Mouse (Mus musculus) megakaryocyte progenitor cell, adult 5-6 weeks (primary cell): ENCODE results near the gene Sbno1. TPM values are rescaled to one million over a fixed set of nuclear protein-coding genes. Genes with fewer than 3 reads are reported as not detected.
A peak's percentile ranks its signal among the peaks of the same experiment; 100 is the strongest.

Experiments
- ATAC-seq: replicated peaks from 2 replicates; pipeline ENCODE4 v1.8.0; 2016; ENCODE audit warnings: mild to moderate bottlenecking, moderate TSS enrichment, inconsistent platforms; ENCODE audit not compliant: poor library complexity
- total RNA-seq, 2 experiments: library from RNA; stranded (forward) in 1 of 2; stranded (reverse) in 1 of 2; fragments of 157-497, 149-512 nt in 1 of 2; fragments of 200-1000 nt in 1 of 2; gene quantifications; 2 replicates each; pipeline versions ENCODE4 v1.2.3 to v1.2.4; 2015 to 2017

Sbno1 gene
- total RNA-seq, 2 experiments from 2014 or later = 94.8 to 162 TPM

DNA sequence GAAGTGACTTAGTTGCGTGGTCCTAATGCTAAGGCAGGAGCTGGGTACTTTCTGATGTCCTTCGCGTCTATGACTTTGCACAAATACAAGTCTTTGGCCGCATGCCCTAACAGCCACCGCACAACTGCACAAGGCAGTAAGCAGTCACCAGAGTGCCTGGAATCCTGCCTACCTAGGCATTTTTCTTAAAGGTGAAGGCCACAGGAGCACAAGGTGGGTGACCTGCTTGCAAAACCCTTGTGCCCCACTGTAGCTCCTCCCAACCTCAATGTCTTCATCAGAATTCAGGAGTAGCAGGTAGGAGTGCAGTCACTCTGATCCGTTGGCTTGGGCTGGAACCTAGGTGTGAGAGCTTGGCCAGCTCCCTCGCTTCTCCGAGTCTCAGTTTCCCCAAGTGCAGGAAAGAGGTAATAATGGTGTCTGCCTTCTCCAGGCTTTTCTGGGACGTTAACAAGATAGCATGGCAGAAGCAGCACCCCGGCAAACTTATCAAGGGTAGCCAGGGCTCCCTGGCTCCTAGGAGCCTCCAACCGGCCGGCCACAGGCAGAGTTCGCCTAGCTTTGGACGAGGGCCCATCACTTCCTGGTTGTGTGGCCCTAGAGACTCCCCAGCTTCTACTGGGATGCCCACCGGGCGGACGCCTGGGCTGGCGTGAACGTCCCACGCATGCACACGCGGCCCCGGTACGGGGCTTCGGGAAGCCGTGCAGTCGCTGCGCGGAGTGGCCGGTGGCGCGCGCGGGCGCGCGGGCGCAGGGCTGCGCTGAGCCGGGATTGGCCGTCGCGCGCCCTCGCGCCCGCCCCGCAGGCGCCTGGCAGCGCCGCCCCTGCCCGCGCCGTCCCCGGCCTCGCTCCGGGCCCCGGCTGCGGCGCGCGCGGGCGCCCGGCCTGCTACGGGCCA, 19.1 kb upstream of the Sbno1 start:
- peak; percentile 36 for ATAC-seq

DNA sequence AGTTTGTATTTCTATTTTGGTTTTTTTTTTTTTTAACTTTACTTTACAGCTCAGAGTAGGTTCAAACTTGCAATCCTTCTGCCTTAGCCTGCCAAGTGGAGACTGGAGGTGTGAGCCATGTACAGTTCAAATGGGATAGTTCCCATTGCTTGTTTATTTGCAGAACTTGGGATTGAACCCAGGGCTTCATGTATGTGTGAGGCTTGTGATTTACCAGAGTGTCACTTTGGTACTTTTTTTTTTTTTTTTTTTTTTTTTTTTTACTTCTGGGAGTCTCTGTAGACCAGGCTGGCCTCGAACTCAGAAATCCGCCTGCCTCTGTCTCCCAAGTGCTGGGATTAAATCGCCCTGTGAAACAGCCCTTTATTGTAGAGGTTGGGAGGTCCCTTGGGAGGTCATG, 18.4 kb upstream of the Sbno1 start:
- no peak for ATAC-seq

DNA sequence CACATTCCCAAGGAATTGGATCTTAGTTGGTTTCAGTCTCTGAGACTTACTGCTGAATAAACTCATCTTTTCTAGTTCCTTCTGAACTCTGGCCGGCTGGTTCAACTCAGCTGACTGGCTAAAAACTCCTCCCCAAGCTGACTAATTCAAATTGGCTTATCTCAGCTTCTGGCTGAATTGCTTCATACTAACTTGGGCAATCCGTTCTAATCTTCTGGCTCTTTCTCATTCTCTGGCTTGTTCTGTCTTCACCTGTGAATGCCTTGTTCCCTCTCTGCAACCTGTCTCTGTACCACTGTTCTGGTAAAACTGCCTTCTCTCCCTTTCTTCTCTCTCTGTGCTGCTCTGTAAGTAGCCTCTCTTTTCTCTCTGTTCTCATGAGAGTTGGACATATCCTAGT, 16.8 kb upstream of the Sbno1 start:
- no peak for ATAC-seq

DNA sequence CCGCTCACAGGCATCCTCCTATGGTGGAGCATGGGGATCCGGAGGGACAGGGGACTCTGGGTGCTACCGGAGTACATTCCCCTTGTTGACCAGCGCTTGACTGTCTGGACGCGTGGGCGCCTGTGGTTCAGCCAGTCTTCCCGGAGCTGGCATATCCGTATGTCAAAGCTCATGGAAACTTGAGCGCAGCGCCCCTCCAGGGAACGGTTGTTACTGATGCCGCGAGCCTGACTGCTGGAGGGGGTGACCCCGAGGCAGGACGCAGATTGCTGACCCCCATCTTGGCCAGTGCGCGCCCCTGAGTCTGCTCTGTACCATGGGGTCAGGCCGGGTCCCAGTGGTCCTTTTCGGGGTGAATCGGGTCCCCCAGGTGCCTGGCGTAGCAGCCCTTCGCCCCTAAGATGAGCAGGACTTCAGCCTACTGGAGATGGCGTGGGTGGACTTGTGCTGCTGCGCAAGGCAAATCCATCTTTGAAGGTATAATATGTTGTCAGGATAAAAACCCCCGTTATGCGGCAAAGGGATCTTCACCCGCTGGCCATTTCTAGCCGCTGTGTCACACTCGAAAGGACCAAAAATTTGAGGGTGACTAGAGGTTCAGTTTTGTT, 14.4 kb upstream of the Sbno1 start:
- peak; percentile 33 for ATAC-seq

DNA sequence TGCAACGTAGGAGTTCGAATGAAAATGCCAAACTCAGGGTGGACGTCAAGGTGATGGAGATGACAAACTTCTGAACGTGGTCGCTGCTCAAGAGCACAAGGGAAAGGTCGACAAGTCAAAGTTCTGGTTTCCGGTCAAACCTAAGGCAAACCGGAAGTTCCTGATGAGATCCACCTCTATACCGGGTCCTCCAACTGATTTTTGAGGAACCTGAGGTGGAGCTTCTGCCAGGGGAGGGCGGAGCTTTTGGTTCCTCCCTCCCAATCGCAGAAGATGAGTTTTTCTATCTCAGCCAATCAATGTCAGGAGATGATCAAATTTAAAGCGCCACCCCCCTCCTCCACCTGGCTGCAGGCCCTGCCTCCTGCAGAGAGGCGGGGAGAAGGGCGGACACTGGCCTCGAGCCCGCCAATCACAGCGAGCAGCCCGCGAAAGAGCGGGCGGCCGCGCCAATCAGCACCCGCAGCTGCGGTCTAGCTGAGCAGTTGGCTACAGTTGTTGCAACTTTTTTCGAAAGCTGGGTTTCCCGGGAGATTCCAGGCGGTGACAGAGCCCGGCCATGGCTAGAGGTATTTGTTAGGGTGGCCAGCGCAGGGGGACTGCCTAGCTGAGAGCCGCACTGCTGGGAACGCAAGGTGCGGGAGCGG, 13.8 kb upstream of the Sbno1 start, which contains the start of gene Kmt5a:
Gene Kmt5a, plus strand, starts transcription at position 484 of the 647 bp plus-strand sequence.
- ATAC-seq = peak; percentile 89

DNA sequence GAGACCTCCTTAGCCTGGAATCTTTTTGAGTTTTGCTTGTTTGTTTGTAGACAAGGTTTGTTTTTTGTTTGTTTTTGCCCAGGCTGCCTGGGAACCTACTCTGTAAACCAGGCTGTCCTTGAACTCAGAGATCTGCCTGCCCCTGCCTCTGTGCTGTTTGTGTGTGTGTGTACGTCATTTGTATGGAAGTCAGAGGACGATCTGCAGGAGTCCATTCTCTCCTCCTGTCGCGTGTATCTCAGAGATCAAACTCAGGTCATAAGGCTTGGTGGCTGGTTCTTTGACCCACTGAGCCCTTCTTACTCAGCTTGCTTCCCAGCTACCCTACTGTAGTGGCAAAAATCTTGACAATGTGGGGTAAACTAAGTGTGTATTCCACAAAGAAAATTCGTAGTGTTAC, 12.9 kb upstream of the Sbno1 start:
- no peak for ATAC-seq

DNA sequence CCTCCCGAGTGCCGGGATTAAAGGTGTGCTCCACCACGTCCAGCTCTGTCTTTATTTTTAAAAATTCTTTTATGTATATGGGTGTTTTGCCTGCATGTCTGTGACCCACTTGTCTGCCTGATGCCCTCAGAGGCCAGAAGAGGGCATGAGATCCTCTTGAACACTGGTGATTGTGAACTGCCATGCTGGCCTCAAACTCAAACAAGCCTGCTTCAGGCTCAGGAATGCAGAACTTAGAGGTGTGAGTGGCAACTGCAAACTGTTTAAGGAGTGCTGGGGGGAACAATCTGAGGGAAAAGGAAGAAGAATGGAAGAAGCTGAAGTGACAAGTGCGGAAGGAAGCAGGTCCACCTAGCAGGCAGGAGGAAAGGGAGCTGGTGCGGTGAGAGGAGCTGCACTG, 12.4 kb upstream of the Sbno1 start:
- peak; percentile 54 for ATAC-seq

DNA sequence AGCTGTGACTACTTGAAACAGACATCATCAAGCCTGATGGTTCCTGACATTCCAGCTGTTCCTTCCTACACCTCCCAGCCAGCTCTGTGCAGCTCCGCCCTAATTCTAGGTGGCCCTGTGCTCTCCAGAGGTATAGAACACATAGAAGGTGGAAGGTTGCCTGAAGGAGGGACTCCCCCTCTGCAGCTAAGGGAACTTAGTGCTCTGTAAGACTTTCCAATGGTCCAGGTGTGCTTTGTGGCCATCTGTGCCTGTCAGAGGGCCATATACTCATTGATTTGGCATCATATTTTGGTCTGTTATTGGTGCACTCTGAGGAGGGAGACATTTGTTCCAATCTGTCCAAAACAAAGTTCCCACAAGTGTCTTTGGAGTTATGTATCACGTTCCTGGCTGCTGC, 7.2 kb upstream of the Sbno1 start:
- ATAC-seq = no peak

DNA sequence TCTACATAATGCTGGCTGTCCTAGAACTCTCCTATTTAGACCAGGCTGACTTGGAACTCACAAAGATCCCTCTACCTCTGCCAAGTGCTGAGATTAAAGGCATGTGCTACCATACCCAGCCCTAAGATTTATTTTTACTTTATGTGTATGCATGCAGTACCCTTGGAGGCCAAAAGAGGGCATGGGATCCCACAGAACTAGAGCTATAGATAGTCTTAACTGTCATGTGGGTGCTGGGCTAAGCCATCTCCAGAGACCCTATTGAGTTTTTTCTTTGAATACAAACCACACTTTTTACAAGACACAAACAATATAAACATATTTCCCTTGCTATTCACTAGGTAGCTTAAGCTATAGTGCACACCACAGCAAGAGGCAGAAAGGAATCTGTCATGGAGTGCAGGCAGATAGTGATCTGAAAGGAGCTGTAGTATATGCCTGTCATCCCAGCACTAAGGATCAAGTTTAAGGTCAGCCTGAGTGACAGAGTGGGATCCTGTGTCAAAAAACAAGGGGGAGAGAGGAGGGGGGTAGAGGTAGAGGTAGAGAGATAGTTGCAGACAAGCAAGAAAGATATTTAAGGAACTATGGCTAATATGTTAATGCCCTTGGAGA, 6.7 kb upstream of the Sbno1 start:
- peak; percentile 99 for ATAC-seq

DNA sequence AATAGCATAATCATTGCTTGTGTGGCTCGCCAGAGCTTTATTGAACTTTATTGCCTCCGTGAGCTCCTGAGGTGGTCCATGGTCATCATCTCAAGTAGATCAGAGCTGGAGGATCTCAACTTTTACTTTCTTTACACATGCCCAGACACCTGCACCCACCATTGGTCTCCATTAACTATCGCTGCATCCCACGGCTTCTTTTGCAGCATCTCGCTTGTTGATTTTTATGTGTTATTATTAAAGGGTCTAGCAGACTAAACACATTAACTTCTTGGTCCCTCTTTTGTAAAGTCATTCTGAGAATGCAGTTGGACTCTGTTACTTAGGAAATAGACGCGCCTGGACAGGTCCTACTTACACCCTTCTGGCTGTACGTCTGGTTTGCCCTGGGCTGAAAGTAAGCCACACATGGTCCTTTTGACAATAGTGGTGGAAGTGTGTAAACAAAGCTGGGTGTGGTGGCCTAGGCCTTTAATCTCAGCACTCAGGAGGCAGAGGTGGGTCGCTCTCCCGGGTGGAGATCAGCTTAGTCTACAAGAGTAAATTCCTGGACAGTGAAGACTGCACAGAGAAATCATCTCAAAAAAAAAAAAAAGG, 772 bp upstream of the Sbno1 start:
- no peak for ATAC-seq

DNA sequence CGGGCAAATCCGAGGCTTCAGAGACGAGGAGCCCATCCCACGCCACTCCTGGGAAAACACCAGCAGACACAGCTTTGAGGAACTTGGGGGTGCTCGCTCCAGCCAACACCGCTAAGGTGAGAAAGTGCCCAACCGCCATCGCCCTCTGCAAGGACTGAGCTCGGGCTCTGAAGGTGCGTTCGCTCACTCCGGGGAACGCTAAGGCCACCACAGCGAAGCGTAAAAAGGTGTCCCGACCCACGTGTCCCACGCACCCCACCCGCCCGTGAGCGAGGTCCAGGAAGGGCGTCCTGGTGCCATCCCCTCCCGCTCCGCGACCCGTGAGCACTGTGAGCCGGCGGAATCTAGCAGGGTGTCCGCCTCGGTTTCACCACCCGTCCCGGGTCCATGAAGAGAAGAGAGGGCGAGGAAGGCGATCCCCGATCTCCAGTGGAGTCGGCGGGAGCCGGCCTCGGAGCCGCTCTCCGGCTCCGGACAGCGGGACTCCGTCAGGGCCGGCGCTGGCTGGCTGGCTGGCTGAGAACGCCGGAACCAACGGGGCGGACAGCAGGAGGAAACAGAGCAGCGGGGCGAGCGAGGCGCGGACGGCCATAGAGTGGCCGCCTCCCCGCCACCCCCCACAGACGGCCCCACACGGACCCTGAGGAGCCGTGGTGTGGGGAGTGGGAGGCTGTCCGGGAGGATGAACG, 934 bp downstream of the Sbno1 start:
- peak; percentile 6; the same call in 1 of the 2 replicates for ATAC-seq

DNA sequence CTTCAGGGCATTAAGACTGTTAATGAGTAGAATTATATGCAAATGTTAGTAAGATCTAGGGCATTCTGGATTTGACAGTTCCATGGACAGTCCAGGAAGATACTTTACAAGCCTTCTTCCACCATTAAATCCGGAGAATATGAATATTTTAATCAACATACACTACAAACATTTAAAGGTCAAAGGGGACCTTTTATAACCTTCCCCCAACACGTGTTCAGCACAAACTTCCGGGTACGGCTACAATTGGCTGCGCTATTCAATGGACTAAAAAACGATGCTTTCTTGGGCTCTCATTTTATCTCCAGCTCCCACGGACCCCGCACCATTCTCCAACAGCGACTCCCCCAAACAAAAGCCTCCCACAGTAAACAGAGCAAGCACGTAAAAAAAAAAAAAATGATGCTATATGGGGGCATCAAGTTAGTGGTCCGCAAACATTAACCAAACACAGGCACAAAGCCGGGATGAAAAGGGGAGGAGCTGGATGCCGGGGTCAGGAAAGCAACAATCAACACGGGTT, 1.5 kb downstream of the Sbno1 start:
- ATAC-seq = peak; percentile 38

DNA sequence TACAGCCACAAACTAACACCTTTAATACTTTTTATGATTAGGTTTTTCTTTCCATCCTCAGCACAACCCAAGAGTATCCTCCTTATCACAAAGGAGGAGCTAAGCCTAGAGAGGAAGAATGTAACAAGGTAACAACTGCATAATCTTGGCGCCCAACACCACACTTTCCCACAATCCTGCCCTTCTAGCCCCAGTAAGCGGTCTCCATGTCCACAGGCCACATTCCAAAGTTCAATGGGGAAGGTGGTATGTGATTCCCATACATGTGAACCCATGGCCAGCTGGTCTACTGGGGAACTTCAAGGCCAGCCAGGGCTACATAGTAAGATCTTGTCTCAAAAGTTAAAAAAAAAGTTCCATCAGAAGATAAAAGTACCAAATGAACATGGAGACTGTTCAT, 4.0 kb downstream of the Sbno1 start:
- no peak for ATAC-seq

DNA sequence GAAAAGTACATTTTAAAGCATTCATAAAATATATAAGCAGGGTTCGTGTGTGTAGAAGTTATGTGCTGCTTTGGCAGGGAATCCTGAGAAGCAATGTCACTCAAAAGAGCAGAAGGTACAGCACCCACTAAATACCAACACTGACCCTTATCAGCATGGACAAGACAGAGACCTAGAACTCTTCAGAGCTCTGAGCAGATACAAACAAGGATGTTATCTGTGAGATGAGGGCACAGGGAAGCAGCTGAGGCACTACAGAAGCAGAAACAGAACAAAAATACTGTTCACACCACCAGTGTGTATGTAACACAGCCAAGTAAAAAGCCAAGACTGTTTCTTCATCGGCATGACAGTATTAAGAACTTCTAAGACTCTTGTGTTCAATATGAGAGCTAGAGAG, 6.9 kb downstream of the Sbno1 start:
- peak; percentile 96 for ATAC-seq

DNA sequence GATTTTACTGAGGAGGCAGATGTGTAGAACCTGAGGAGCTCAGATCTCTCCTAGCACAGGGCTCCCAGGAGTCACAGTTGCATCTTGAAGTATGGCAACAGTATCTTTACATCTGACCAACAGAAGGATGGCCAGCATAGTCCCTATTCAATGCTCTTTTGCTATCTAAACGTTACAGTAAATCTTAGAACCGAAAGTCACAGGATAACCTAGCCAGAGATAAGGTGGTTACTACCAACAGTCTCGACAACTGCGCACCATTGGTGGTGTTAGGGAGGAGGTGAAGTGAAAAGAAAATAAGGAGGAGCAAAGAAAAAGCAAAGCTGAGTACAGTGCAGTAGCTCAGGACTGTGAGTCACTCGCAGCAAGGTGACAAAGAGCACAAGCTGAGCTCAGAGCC, 13.6 kb downstream of the Sbno1 start:
- peak; percentile 72 for ATAC-seq

DNA sequence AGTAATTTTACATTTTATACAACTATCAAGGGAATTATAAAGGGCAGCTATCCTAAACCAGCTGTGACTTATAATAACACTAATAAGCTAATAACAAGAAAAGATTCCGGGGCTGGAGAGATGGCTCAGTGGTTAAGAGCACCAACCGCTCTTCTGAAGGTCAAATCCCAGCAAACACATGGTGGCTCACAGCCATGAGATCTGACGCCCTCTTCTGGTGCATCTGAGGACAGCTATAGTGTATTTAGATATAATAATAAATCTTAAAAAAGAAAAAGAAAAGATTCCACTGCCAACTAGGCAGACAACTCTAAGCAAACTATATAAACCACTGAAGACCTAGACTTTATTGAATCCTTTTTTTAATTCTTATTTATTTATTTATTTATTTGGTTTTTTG, 15.0 kb downstream of the Sbno1 start:
- 0 out of 2 replicates have a peak, but pooled peaks have one; percentile 48 for ATAC-seq

DNA sequence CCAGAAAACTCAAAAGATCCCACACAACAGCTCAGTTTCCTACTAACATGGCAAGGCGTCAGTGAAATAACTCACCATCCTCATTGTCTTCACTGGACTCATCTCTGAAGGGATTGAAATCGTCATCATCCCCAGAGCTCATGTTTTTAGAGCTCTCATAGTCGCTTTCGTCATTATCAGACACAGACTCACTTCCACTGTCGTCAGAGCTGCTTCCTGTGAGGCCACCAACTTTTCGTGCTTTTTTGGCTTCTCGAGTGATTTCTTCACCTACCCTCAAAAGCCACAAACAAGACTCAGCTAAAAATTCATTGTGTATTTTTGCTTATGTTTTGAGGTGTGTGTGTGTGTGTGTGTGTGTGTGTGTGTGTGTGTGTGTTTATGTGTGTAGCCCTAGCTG, 32.1 kb downstream of the Sbno1 start:
- ATAC-seq = peak; percentile 52

DNA sequence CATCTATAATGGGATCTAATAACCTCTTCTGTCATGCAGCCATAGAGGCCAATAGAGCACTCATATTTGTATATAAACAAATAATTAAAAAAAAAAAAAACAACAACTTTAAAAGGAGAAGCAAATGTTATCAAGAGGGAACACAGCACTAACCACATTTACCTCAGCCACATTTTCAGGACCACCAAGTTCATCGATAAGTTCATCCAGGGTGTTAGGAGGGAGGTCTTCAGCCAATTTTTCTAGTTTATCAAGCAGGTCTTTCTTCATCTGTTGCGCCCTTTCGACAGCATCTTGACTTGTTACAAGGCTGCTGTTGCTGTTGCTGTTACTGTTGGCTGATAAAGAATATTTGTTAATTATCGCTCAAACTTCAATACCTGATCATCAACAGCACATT, 33.4 kb downstream of the Sbno1 start:
- ATAC-seq = no peak

DNA sequence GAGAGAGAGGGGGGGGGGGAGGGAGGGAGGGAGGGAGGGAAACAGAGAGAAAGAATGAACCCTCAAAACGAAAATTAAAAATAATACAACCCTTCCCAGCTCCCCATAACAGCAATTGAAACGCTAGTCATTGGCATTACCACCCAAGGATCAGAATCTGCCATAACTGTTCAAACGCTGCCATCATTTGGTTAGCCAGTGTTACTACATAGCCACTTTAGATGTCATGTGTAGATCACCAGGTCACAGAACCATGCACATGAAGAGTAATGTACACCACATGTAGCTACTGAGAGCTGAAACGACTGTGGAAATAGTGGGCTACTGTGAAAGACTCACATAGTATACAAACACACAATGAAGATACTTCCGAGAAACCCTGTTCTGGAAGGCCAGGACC, 37.9 kb downstream of the Sbno1 start:
- peak; percentile 88 for ATAC-seq

DNA sequence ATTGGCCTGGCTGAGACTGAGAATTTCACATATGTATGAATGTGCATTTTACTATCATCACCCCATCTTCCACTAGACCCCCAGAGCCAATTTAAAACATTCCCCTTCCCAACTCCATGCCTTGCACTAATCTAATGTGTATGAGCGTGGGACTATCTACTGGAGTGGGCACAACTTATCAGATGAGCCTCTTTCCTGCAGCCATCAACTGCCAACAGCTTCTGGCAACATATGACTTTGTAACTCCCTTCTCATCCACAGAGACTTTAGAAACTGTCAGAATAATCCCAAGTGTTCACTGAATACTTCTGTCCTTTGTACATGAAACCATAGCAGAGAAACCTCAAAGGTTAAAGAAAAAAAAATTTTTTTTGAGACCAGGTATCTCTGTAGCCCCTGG, 45.7 kb downstream of the Sbno1 start:
- no peak for ATAC-seq
